Mouse (Mus musculus) midbrain, embryonic 11.5 days (tissue): ENCODE results near the gene Npl. TPM values are rescaled to one million over a fixed set of nuclear protein-coding genes. Genes with fewer than 3 reads are reported as not detected.
"Not testable (repeated sequence)": the region's sequence is repeated elsewhere in the genome, so short reads cannot be mapped to it uniquely, and the experiment has no call there.

Experiments
- ATAC-seq: fragments of 200-750 bp; cut with Nextera tagmentation; 2 replicates; pipeline ENCODE4 v1.8.0; 2017; ENCODE audit warnings: moderate TSS enrichment, moderate library complexity; ENCODE audit not compliant: low FRiP score
- DNase-seq: peaks from one replicate; pipeline ENCODE4 v3.0.0; 2015; ENCODE audit warnings: low spot score; ENCODE audit errors: missing footprints
- H3K27ac ChIP-seq: fragments of 300-500 bp; sonication (generic); 2 replicates; pipeline ENCODE4 v1.5.1; 2014; ENCODE audit warnings: low read depth, low read length
- H3K27me3 ChIP-seq: fragments of 300-500 bp; sonication (generic); 2 replicates; pipeline ENCODE4 v1.6.1; 2014; ENCODE audit warnings: mild to moderate bottlenecking, low read length, moderate library complexity, mixed read lengths; ENCODE audit not compliant: control insufficient read depth, insufficient read depth
- H3K36me3 ChIP-seq: fragments of 300-500 bp; sonication (generic); 2 replicates; pipeline ENCODE4 v1.6.1; 2014; ENCODE audit warnings: mild to moderate bottlenecking, low read length, moderate library complexity, mixed read lengths; ENCODE audit not compliant: control insufficient read depth, insufficient read depth
- H3K4me1 ChIP-seq: fragments of 300-500 bp; sonication (generic); 2 replicates; pipeline ENCODE4 v1.6.1; 2014; ENCODE audit warnings: low read length; ENCODE audit not compliant: control insufficient read depth, insufficient read depth
- H3K4me2 ChIP-seq: fragments of 300-500 bp; sonication (generic); 2 replicates; pipeline ENCODE4 v1.6.1; 2014; ENCODE audit warnings: mild to moderate bottlenecking, moderate library complexity
- H3K4me3 ChIP-seq: fragments of 300-500 bp; sonication (generic); 2 replicates; pipeline ENCODE4 v1.5.1; 2014; ENCODE audit warnings: low read depth, low read length
- H3K9ac ChIP-seq: fragments of 300-500 bp; sonication (generic); 2 replicates; pipeline ENCODE4 v1.6.1; 2014; ENCODE audit warnings: low read length
- H3K9me3 ChIP-seq: fragments of 300-500 bp; sonication (generic); 2 replicates; pipeline ENCODE4 v1.6.1; 2016; ENCODE audit warnings: low read length; ENCODE audit not compliant: control insufficient read depth
- WGBS: fragments of 180-500 bp; shearing (Covaris S2); extraction: QIAGEN DNeasy Blood & Tissue Kit; methylation state at CpG from one replicate; pipeline ENCODE4 v1.1.7; 2014; 5-methylcytosine and 5-hydroxymethylcytosine counted together
- polyA plus RNA-seq: library from polyadenylated mRNA; unstranded; fragments of >200 nt; fragmentation: Nextera tagmentation; extraction: Ambion mirVana; gene quantifications from 2 replicates; pipeline ENCODE4 v1.2.1, GENCODE M21; 2014

The Npl gene
- polyA plus RNA-seq, 1 experiment from 2014 or later: 20.5 TPM

GRCm38 (mm10) chr1:153486767-153487499, 62.9 kb downstream of the Npl start:
- Histone ChIP-seq H3K27ac (peak overlapping the region; percentile 78), H3K36me3 (no peaks in the 10 kb centered on the region), H3K27me3 (no peaks in the 10 kb centered on the region), H3K9me3 (no peaks in the 10 kb centered on the region), H3K9ac (peak overlapping the region; percentile 100), H3K4me3 (peak overlapping the region; percentile 100), H3K4me1 (peaks cover 16% of the 10 kb centered on the region), H3K4me2 (peak overlapping the region; percentile 86)
- WGBS: under 1% methylated on average over 63 of the region's 64 CpGs
- DNase-seq: peak; percentile 96
- ATAC-seq: peak; percentile 85

GRCm38 (mm10) chr1:153486120-153486519, 63.7 kb downstream of the Npl start:
- H3K4me2 ChIP-seq: peak overlapping the region; percentile 86
- not testable (repeated sequence) for H3K27ac ChIP-seq, DNase-seq, H3K36me3 ChIP-seq, H3K27me3 ChIP-seq, ATAC-seq, H3K9me3 ChIP-seq
- peaks cover 16% of the 10 kb centered on the region for H3K4me1 ChIP-seq
- H3K4me3 ChIP-seq: peak overlapping the region; percentile 100
- 10% methylated on average over 6 of the region's 6 CpGs for WGBS
- peak overlapping the region; percentile 100 for H3K9ac ChIP-seq

GRCm38 (mm10) chr1:153485201-153485796, 64.5 kb downstream of the Npl start:
- Histone ChIP-seq H3K9ac (peak overlapping the region; percentile 13; the same call in 1 of the 2 replicates), H3K9me3 (no peaks in the 10 kb centered on the region), H3K4me1 (peaks cover 16% of the 10 kb centered on the region), H3K27ac (no peak overlapping the region), H3K4me3 (peak overlapping the region; percentile 100), H3K27me3 (no peaks in the 10 kb centered on the region), H3K4me2 (peak overlapping the region; percentile 86), H3K36me3 (peaks cover 5% of the 10 kb centered on the region; the same call in 1 of the 2 replicates)
- DNase-seq (no peak), ATAC-seq (no peak)
- 47% methylated on average over 2 of the region's 2 CpGs for WGBS

GRCm38 (mm10) chr1:153481025-153481412, 68.8 kb downstream of the Npl start:
- Histone ChIP-seq H3K27me3 (no peaks in the 10 kb centered on the region), H3K4me3 (no peak overlapping the region), H3K4me2 (no peak overlapping the region), H3K9me3 (no peaks in the 10 kb centered on the region), H3K36me3 (peaks cover 20% of the 10 kb centered on the region), H3K27ac (no peak overlapping the region), H3K4me1 (peaks cover 16% of the 10 kb centered on the region), H3K9ac (no peak overlapping the region)
- no peak for DNase-seq
- 95% methylated on average over 1 of the region's 1 CpGs for WGBS
- ATAC-seq: no peak

GRCm38 (mm10) chr1:153480386-153481024, 69.3 kb downstream of the Npl start:
- H3K4me3 ChIP-seq: no peak overlapping the region
- peaks cover 20% of the 10 kb centered on the region for H3K36me3 ChIP-seq
- H3K27ac ChIP-seq: no peak overlapping the region
- 50% methylated on average over 1 of the region's 1 CpGs for WGBS
- H3K27me3 ChIP-seq: no peaks in the 10 kb centered on the region
- H3K4me2 ChIP-seq: no peak overlapping the region
- no peak for ATAC-seq
- no peaks in the 10 kb centered on the region for H3K9me3 ChIP-seq
- H3K9ac ChIP-seq: no peak overlapping the region
- H3K4me1 ChIP-seq: peaks cover 14% of the 10 kb centered on the region
- DNase-seq: peak; percentile 97

- H3K36me3 ChIP-seq: peaks cover 24% of the 10 kb centered on the region
- no peaks in the 10 kb centered on the region for H3K9me3 ChIP-seq
- DNase-seq (no peak), ATAC-seq (no peak)
- H3K27me3 ChIP-seq: no peaks in the 10 kb centered on the region
- H3K27ac ChIP-seq: no peak overlapping the region
- H3K4me1 ChIP-seq: peaks cover 3% of the 10 kb centered on the region
- WGBS: 93% methylated on average over 1 of the region's 1 CpGs
- H3K9ac ChIP-seq: no peak overlapping the region
- H3K4me3 ChIP-seq: no peak overlapping the region
- no peak overlapping the region for H3K4me2 ChIP-seq
Measured at GRCm38 (mm10) chr1:153479296-153479695, 70.5 kb downstream of the Npl start.

GRCm38 (mm10) chr1:153461796-153462195, 88.0 kb downstream of the Npl start:
- H3K4me2 ChIP-seq: no peak overlapping the region
- ATAC-seq (no peak), DNase-seq (no peak)
- H3K27ac ChIP-seq: no peak overlapping the region
- 90% methylated on average over 1 of the region's 1 CpGs for WGBS
- H3K27me3 ChIP-seq: no peaks in the 10 kb centered on the region
- H3K9me3 ChIP-seq: no peaks in the 10 kb centered on the region
- no peaks in the 10 kb centered on the region for H3K4me1 ChIP-seq
- no peak overlapping the region for H3K9ac ChIP-seq
- peaks cover 27% of the 10 kb centered on the region for H3K36me3 ChIP-seq
- H3K4me3 ChIP-seq: no peak overlapping the region

- Histone ChIP-seq H3K27me3 (no peaks in the 10 kb centered on the region), H3K27ac (no peak overlapping the region), H3K9me3 (no peaks in the 10 kb centered on the region), H3K36me3 (peaks cover 23% of the 10 kb centered on the region; the same call in 1 of the 2 replicates), H3K4me1 (no peaks in the 10 kb centered on the region), H3K4me3 (no peak overlapping the region), H3K4me2 (no peak overlapping the region), H3K9ac (no peak overlapping the region)
- ATAC-seq (peak; percentile 47; the same call in 1 of the 2 replicates), DNase-seq (peak; percentile 82)
- WGBS: 87% methylated on average over 5 of the region's 5 CpGs
Measured at GRCm38 (mm10) chr1:153456137-153456536, 93.7 kb downstream of the Npl start.

- ATAC-seq (0 out of 2 replicates have a peak, but pooled peaks have one; percentile 27), DNase-seq (peak; percentile 84)
- Histone ChIP-seq H3K9ac (no peak overlapping the region), H3K27me3 (no peaks in the 10 kb centered on the region), H3K4me3 (no peak overlapping the region), H3K4me2 (no peak overlapping the region), H3K36me3 (peaks cover 13% of the 10 kb centered on the region; the same call in 1 of the 2 replicates), H3K27ac (no peak overlapping the region), H3K9me3 (no peaks in the 10 kb centered on the region), H3K4me1 (no peaks in the 10 kb centered on the region)
- WGBS: 78% methylated on average over 3 of the region's 3 CpGs
Measured at GRCm38 (mm10) chr1:153453146-153453642, 96.7 kb downstream of the Npl start.
